Mouse (Mus musculus): ENCODE measurements around the gene Lct. TPM values are rescaled to one million over a fixed set of nuclear protein-coding genes. Genes with fewer than 3 reads are reported as not detected.

Gene Lct
- polyA plus RNA-seq (2012; ENCODE audit: insufficient read depth, insufficient read length, low replicate concordance, missing spikeins), result not detected in 2 replicates

GRCm38 (mm10) chr1:128328218-128328617 is at the start of gene Lct:
Lct (minus strand) TSS chr1:128328318.
- H3K27ac ChIP-seq (ENCODE audit: insufficient read depth, low read depth, low read length), result no peak within 1 kb of the TSS
- TF ChIP-seq CTCF (IDR thresholded peaks at IDR 0.05; ENCODE audit: insufficient read depth, low read depth, low read length) (no peak), POLR2A (IDR thresholded peaks at IDR 0.05; ENCODE audit: insufficient read depth, low read depth, low read length) (no peak)
- WGBS, result 77% methylated on average over 3 of the region's 3 CpGs
- no peak within 1 kb of the TSS for H3K4me3 ChIP-seq (ENCODE audit: insufficient read depth, low read depth, low read length)
- H3K4me1 ChIP-seq (ENCODE audit: control insufficient read depth, insufficient read depth, low read length), result no peaks in the 10 kb centered on the region

DNA sequence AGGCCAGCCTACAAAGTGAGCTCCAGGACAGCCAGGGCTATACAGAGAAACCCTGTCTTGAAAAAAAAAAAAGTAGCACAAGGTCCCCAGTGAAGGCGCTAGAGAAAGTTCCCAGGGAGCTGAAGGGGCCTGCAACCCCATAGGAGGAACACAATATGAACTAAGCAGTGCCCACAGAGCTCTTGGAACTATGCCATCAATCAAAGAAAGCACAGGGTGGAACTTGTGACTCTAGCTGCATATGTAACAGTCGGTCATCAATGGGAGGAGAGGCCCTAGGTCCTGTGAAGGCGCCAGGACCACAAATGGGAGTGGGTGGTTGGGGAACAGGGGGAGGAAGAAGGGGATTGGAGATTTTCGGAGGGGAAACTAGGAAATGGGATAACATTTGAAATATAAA is 48.7 kb upstream of the Lct start:
- 75% methylated on average over 4 of the region's 4 CpGs for WGBS
- no peak overlapping the region for H3K4me3 ChIP-seq (ENCODE audit: insufficient read depth, low read depth, low read length)
- TF ChIP-seq POLR2A (IDR thresholded peaks at IDR 0.05; ENCODE audit: insufficient read depth, low read depth, low read length), result no peak
- TF ChIP-seq CTCF (IDR thresholded peaks at IDR 0.05; ENCODE audit: insufficient read depth, low read depth, low read length), result no peak
- no peaks in the 10 kb centered on the region for H3K4me1 ChIP-seq (ENCODE audit: control insufficient read depth, insufficient read depth, low read length)
- no peak overlapping the region for H3K27ac ChIP-seq (ENCODE audit: insufficient read depth, low read depth, low read length)

DNA sequence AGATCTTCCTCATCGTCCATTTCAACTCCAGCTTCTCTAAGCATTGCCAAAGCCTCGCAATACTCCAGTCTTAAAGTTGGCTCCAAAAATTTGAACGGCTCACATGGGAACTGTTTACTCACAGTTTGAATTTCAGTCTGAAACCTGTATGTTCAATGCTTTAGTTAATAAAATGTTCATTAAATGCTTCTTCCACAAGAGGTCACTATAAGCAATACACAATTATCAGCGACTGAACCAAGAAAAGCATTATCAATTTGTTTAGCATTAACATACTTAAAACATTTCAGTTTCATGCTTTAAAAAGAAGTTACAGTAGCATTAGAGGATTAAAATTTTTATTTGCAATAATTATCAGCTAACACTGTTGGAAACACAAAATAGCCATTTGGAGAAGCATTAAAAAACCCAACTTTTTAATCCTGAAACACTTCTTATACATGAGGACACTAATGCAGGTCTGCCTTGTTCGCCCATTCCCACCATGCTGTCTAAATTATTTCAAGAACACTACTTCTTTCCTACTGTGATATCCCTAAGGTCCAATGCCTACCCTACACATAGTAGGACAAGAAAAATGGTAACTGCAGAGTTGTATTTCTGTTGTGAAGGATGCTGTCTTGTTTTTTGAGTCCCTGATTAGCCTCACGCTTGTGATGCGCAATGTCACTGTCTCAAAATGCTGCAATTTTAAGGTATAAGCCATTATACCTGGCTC is 44.2 kb upstream of the Lct start:
- Histone ChIP-seq H3K4me1 (ENCODE audit: control insufficient read depth, insufficient read depth, low read length) (no peaks in the 10 kb centered on the region), H3K4me3 (ENCODE audit: insufficient read depth, low read depth, low read length) (no peak overlapping the region), H3K27ac (ENCODE audit: insufficient read depth, low read depth, low read length) (no peak overlapping the region)
- WGBS, result 58% methylated on average over 7 of the region's 7 CpGs
- no peak for TF ChIP-seq POLR2A (IDR thresholded peaks at IDR 0.05; ENCODE audit: insufficient read depth, low read depth, low read length)

GRCm38 (mm10) chr1:128368732-128369441 is 40.8 kb upstream of the Lct start:
- H3K27ac ChIP-seq (ENCODE audit: insufficient read depth, low read depth, low read length), result no peak overlapping the region
- H3K4me1 ChIP-seq (ENCODE audit: control insufficient read depth, insufficient read depth, low read length), result no peaks in the 10 kb centered on the region
- 48% methylated on average over 5 of the region's 5 CpGs for WGBS
- TF ChIP-seq CTCF (IDR thresholded peaks at IDR 0.05; ENCODE audit: insufficient read depth, low read depth, low read length) (no peak), POLR2A (IDR thresholded peaks at IDR 0.05; ENCODE audit: insufficient read depth, low read depth, low read length) (no peak)
- H3K4me3 ChIP-seq (ENCODE audit: insufficient read depth, low read depth, low read length), result no peak overlapping the region

DNA sequence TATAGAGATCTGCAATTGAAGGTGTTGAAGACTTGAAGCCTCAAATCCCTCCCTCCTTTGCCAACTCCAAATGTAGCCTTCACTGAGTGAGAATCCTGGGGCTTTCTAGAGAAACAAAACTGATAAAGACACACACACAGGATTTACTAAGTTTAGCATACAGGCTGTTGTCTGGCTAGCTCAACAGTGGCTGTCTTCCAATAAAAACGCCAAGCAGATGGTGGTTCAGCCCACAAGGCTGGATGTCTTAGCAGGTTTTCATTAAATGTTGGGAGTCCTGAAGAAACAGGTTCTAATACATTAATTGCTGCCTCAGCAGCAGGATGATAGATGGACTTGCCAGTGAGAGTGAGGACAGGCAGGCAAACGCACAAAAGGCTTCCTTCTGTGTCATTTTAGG is 32.5 kb upstream of the Lct start:
- no peak for TF ChIP-seq CTCF (IDR thresholded peaks at IDR 0.05; ENCODE audit: insufficient read depth, low read depth, low read length)
- no peak for TF ChIP-seq POLR2A (IDR thresholded peaks at IDR 0.05; ENCODE audit: insufficient read depth, low read depth, low read length)
- WGBS, result 58% methylated on average over 2 of the region's 2 CpGs
- Histone ChIP-seq H3K4me1 (ENCODE audit: control insufficient read depth, insufficient read depth, low read length) (peaks cover 5% of the 10 kb centered on the region; the same call in 1 of the 2 replicates), H3K27ac (ENCODE audit: insufficient read depth, low read depth, low read length) (no peak overlapping the region), H3K4me3 (ENCODE audit: insufficient read depth, low read depth, low read length) (no peak overlapping the region)

- H3K4me1 ChIP-seq (ENCODE audit: control insufficient read depth, insufficient read depth, low read length), result peaks cover 5% of the 10 kb centered on the region; the same call in 1 of the 2 replicates
- TF ChIP-seq POLR2A (IDR thresholded peaks at IDR 0.05; ENCODE audit: insufficient read depth, low read depth, low read length) (no peak), CTCF (IDR thresholded peaks at IDR 0.05; ENCODE audit: insufficient read depth, low read depth, low read length) (no peak)
- H3K4me3 ChIP-seq (ENCODE audit: insufficient read depth, low read depth, low read length), result peak within 1 kb of the TSS; percentile 93
- 3% methylated on average over 38 of the region's 38 CpGs for WGBS
- H3K27ac ChIP-seq (ENCODE audit: insufficient read depth, low read depth, low read length), result no peak within 1 kb of the TSS
Measured at GRCm38 (mm10) chr1:128359554-128360376, 31.6 kb upstream of the Lct start, which contains the start of gene Mcm6. Mcm6 (minus strand) TSS chr1:128359664.

DNA sequence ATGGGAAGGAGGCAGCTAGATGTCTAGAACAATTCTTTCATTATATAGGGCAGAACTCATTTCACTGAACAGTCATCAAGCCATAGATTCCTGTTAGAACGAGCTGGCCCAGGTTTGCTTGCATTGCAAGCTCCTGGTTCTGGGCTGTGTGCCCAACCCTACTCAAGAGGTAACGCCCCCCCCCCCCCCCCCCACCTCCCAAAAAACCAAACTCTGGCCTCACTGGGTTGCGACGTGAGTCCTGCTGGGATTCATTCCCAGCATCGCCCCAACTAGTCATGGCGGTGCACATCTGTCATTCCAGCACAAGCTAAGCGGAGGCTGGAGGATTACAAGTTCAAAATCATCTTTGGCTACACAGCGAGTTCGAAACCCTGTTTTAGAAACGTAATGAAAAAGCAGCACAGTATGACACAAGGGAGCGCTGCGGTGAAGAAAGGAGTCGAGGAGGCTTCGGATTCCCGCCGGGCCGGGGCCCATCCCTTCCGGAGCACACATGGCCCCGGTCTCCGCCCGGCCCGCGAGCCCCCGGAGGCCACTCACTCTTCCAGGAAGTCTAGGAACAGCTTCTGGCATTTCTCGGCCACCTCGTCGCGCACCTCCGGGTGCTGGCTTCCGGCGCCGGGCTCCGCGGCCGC is 30.9 kb upstream of the Lct start:
- WGBS, result 1% methylated on average over 35 of the region's 35 CpGs
- no peak for TF ChIP-seq CTCF (IDR thresholded peaks at IDR 0.05; ENCODE audit: insufficient read depth, low read depth, low read length)
- no peak for TF ChIP-seq POLR2A (IDR thresholded peaks at IDR 0.05; ENCODE audit: insufficient read depth, low read depth, low read length)
- Histone ChIP-seq H3K27ac (ENCODE audit: insufficient read depth, low read depth, low read length) (no peak overlapping the region), H3K4me3 (ENCODE audit: insufficient read depth, low read depth, low read length) (peak overlapping the region; percentile 93), H3K4me1 (ENCODE audit: control insufficient read depth, insufficient read depth, low read length) (peaks cover 5% of the 10 kb centered on the region; the same call in 1 of the 2 replicates)

- 61% methylated on average over 6 of the region's 6 CpGs for WGBS
- Histone ChIP-seq H3K4me3 (ENCODE audit: insufficient read depth, low read depth, low read length) (no peak overlapping the region), H3K27ac (ENCODE audit: insufficient read depth, low read depth, low read length) (no peak overlapping the region), H3K4me1 (ENCODE audit: control insufficient read depth, insufficient read depth, low read length) (peaks cover 5% of the 10 kb centered on the region; the same call in 1 of the 2 replicates)
- TF ChIP-seq POLR2A (IDR thresholded peaks at IDR 0.05; ENCODE audit: insufficient read depth, low read depth, low read length) (no peak), CTCF (IDR thresholded peaks at IDR 0.05; ENCODE audit: insufficient read depth, low read depth, low read length) (no peak)
Measured at GRCm38 (mm10) chr1:128358276-128358675, 30.2 kb upstream of the Lct start.

Data from olfactory bulb, adult 2 months (tissue).